Mouse (Mus musculus) midbrain, embryonic 14.5 days (tissue): ENCODE measurements around the gene Cacna1e. TPM values are rescaled to one million over a fixed set of nuclear protein-coding genes. Genes with fewer than 3 reads are reported as not detected.

Experiments
- ATAC-seq: fragments of 200-750 bp; cut with Nextera tagmentation; 2 replicates; pipeline ENCODE4 v1.8.0; 2017; ENCODE audit warnings: moderate number of reproducible peaks, moderate library complexity; ENCODE audit not compliant: low FRiP score, low TSS enrichment
- DNase-seq: peaks from one replicate; pipeline ENCODE4 v3.0.0-alpha.2; 2015
- H3K27ac ChIP-seq: fragments of 300-500 bp; sonication (generic); replicated peaks from 2 replicates; pipeline ENCODE4 v1.5.1; 2014; ENCODE audit warnings: mild to moderate bottlenecking, low read depth, low read length, moderate library complexity
- H3K27me3 ChIP-seq: fragments of 300-500 bp; sonication (generic); 2 replicates; pipeline ENCODE4 v1.6.1; 2014; ENCODE audit warnings: low read length, control low read depth, mixed read lengths; ENCODE audit not compliant: control insufficient read depth, insufficient read depth
- H3K36me3 ChIP-seq: fragments of 300-500 bp; sonication (generic); 2 replicates; pipeline ENCODE4 v1.6.1; 2014; ENCODE audit warnings: low read length, control low read depth; ENCODE audit not compliant: control insufficient read depth, insufficient read depth
- H3K4me1 ChIP-seq: fragments of 300-500 bp; sonication (generic); 2 replicates; pipeline ENCODE4 v1.6.1; 2014; ENCODE audit warnings: mild to moderate bottlenecking, antibody characterized with exemption, low read length, control low read depth; ENCODE audit not compliant: control insufficient read depth, insufficient read depth
- H3K4me2 ChIP-seq: fragments of 300-500 bp; sonication (generic); 2 replicates; pipeline ENCODE4 v1.6.1; 2014; ENCODE audit warnings: mild to moderate bottlenecking, low read length, moderate library complexity
- H3K4me3 ChIP-seq: fragments of 300-500 bp; sonication (generic); replicated peaks from 2 replicates; pipeline ENCODE4 v1.5.1; 2014; ENCODE audit warnings: low read depth, low read length
- H3K9ac ChIP-seq: fragments of 300-500 bp; sonication (generic); replicated peaks from 2 replicates; pipeline ENCODE4 v1.6.1; 2014; ENCODE audit warnings: mild to moderate bottlenecking, low read length, moderate library complexity
- H3K9me3 ChIP-seq: fragments of 300-500 bp; sonication (generic); 2 replicates; pipeline ENCODE4 v1.6.1; 2016; ENCODE audit warnings: low read length, control low read depth, mixed read lengths; ENCODE audit not compliant: control insufficient read depth
- WGBS: fragments of 180-500 bp; shearing (Covaris S2); extraction: QIAGEN DNeasy Blood & Tissue Kit; methylation state at CpG from one replicate; pipeline ENCODE4 v1.1.7; 2014; 5-methylcytosine and 5-hydroxymethylcytosine counted together
- polyA plus RNA-seq: library from polyadenylated mRNA; unstranded; fragments of >200 nt; fragmentation: Nextera tagmentation; extraction: Ambion mirVana; gene quantifications from 2 replicates; pipeline ENCODE4 v1.2.1, GENCODE M21; 2014

Gene Cacna1e
- polyA plus RNA-seq, 1 experiment from 2014 or later, result 16.8 TPM

DNA sequence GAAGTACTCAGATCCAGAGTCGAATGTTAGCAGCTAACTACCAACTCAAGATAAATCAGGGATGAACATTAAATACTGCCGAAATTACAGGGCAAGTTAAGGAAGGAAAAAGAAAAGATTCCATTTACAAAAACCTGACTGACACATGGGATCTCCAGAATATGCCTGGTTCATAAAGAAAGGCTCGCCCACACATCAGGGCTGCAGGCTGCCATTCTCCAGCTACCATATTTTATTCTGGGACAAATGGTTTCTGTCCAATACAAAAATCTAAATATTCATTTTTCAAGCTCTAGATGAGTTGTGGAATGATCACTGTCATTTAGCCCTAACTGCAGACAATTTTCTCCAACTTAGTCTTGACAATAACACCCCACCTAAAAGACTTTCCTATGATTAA is 301.8 kb downstream of the Cacna1e start:
- H3K9ac ChIP-seq, result no peak overlapping the region
- H3K4me3 ChIP-seq, result no peak overlapping the region
- H3K36me3 ChIP-seq, result no peaks in the 10 kb centered on the region
- no peak overlapping the region for H3K27ac ChIP-seq
- no peaks in the 10 kb centered on the region for H3K9me3 ChIP-seq
- WGBS, result 92% methylated on average over 3 of the region's 3 CpGs
- DNase-seq, result no peak
- no peak for ATAC-seq
- H3K4me2 ChIP-seq, result no peak overlapping the region
- no peaks in the 10 kb centered on the region for H3K4me1 ChIP-seq
- no peaks in the 10 kb centered on the region for H3K27me3 ChIP-seq

DNA sequence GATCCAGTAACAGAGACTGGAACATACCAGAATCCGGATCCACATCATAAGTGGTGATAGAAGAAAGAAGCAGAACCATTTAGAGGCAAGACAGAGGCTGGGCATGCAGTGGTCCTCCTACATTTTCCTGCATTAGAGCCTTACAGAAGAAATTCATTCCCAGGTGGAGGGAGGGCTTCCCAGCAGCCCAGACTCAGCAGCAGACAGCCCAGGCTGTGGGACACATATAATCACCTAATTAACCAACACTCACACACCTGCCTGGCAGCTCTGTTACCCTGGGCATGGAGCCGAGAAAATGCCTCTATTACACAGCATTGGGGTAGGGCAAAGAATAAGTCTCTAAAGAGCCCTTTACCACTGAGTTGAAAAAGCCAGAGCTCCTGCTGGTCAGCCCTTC is 304.4 kb downstream of the Cacna1e start:
- no peaks in the 10 kb centered on the region for H3K4me1 ChIP-seq
- H3K36me3 ChIP-seq, result no peaks in the 10 kb centered on the region
- no peaks in the 10 kb centered on the region for H3K27me3 ChIP-seq
- H3K4me2 ChIP-seq, result no peak overlapping the region
- ATAC-seq (no peak), DNase-seq (no peak)
- H3K27ac ChIP-seq, result no peak overlapping the region
- no peaks in the 10 kb centered on the region for H3K9me3 ChIP-seq
- H3K4me3 ChIP-seq, result no peak overlapping the region
- no peak overlapping the region for H3K9ac ChIP-seq
- WGBS, result 80% methylated on average over 2 of the region's 2 CpGs

DNA sequence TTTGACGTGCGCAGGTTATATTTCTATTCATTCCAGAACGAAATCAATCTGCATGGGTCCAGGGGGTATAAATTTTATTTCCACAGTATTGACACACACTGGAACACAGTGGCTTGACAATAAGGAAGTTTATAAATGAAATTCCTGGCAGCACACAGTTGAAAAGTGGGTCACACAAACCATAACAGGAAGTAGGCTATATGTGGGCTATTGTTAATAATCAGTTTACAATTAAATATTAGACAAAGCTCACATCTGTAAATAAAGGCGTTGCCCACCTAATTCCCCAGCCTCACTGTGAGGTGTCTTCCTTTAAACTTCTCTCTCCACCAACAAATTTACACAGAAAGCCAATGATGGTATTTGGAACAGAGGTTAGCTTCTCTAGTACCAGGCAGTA is 305.6 kb downstream of the Cacna1e start:
- no peak overlapping the region for H3K4me2 ChIP-seq
- WGBS, result 87% methylated on average over 4 of the region's 4 CpGs
- DNase-seq, result no peak
- no peak overlapping the region for H3K4me3 ChIP-seq
- H3K36me3 ChIP-seq, result no peaks in the 10 kb centered on the region
- no peak overlapping the region for H3K27ac ChIP-seq
- no peak overlapping the region for H3K9ac ChIP-seq
- no peaks in the 10 kb centered on the region for H3K9me3 ChIP-seq
- H3K4me1 ChIP-seq, result no peaks in the 10 kb centered on the region
- no peak for ATAC-seq
- H3K27me3 ChIP-seq, result no peaks in the 10 kb centered on the region

DNA sequence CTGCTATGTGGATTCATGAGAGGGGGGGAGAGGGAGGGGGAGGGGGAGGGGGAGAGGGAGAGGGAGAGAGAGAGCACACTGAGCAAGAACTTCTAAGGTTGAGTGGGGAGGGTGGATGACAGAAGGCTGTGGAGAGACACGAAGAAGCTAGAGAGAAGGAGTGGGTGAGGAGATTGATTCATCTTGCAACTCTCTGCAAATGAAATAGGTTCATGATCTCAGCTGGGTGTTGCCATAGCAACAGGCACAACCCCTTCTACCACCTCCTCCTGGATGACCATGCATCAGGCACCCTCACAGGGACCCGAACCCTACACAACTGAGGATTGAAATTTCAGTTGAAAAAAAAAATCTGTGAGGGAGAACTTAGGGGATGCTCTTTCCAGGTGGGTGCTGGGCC is 307.9 kb downstream of the Cacna1e start:
- no peak overlapping the region for H3K9ac ChIP-seq
- H3K4me3 ChIP-seq, result no peak overlapping the region
- H3K4me1 ChIP-seq, result no peaks in the 10 kb centered on the region
- peak; percentile 10 for DNase-seq
- no peak overlapping the region for H3K27ac ChIP-seq
- H3K27me3 ChIP-seq, result no peaks in the 10 kb centered on the region
- WGBS, result 58% methylated on average over 2 of the region's 2 CpGs
- no peaks in the 10 kb centered on the region for H3K36me3 ChIP-seq
- H3K4me2 ChIP-seq, result no peak overlapping the region
- no peaks in the 10 kb centered on the region for H3K9me3 ChIP-seq
- ATAC-seq, result no peak

DNA sequence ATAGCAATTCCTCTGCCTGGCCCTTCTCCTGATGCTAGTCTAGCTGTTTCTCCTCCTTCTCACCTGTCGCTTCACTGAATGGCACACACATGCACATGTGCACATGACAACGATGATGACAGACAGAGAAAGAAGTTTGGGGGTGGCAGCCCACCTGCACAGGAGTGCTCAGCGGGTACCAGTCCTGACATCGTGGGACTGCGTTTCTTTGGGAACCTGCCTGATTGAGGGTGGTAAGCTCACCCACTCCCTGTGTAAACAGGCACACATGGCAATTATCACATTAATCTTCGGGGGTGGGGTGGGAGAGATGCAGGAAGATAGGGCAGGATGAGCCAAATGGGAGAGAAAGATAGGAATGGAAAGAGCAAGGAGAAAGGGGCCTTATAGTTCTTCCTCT is 318.3 kb downstream of the Cacna1e start:
- no peak overlapping the region for H3K4me3 ChIP-seq
- ATAC-seq, result no peak
- WGBS, result 84% methylated on average over 6 of the region's 6 CpGs

DNA sequence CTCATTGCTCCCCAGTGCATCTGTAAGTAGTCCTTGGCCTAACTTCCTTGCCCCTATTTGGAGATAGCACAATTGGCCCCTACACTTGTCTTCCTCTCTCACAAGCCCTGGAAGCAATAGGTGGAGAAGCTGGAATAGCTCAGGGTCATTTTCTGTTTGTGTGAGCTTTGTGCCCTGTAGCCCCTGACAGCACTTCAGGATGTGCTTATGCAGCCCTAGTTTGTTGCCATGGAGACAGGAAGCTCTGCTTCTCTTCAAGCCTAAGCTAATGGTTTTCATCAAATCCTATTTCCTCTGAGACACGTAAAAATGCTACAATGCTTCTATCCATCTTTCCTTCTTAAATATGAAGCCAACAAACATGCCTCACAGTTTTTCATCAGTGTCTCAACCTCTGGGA is 328.5 kb downstream of the Cacna1e start:
- Histone ChIP-seq H3K9me3 (no peaks in the 10 kb centered on the region), H3K9ac (no peak overlapping the region), H3K27me3 (no peaks in the 10 kb centered on the region), H3K4me1 (peaks cover 12% of the 10 kb centered on the region), H3K36me3 (no peaks in the 10 kb centered on the region), H3K4me3 (no peak overlapping the region), H3K27ac (peak overlapping the region; percentile 70; the same call in 1 of the 2 replicates), H3K4me2 (no peak overlapping the region)
- WGBS, result 24% methylated on average over 1 of the region's 1 CpGs
- ATAC-seq (no peak), DNase-seq (peak; percentile 78)

More for the DNA sequence above, 318.3 kb downstream of the Cacna1e start:
- Histone ChIP-seq H3K27me3 (no peaks in the 10 kb centered on the region), H3K9me3 (no peaks in the 10 kb centered on the region), H3K9ac (no peak overlapping the region), H3K4me2 (no peak overlapping the region), H3K4me1 (no peaks in the 10 kb centered on the region), H3K27ac (no peak overlapping the region), H3K36me3 (no peaks in the 10 kb centered on the region)
- DNase-seq, result no peak

DNA sequence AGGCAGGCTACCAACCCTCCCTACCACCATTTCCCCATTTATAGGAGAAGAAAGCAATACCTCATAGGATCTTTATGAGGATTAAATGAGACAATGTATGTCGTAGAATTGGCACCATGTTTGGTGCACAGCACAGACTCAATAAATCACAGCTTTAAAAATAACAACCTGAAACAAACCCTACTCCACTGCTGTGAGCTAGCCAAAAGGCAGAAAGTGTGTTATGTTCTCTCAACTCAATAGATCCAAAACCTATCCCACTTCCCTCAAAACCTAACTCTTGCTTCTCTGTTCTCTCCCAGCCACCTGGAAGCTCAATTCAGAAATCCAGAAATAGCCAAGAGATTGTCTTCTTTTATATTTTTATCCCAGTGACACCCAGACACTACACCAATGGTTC is 331.2 kb downstream of the Cacna1e start:
- 88% methylated on average over 1 of the region's 1 CpGs for WGBS
- ATAC-seq, result no peak

DNA sequence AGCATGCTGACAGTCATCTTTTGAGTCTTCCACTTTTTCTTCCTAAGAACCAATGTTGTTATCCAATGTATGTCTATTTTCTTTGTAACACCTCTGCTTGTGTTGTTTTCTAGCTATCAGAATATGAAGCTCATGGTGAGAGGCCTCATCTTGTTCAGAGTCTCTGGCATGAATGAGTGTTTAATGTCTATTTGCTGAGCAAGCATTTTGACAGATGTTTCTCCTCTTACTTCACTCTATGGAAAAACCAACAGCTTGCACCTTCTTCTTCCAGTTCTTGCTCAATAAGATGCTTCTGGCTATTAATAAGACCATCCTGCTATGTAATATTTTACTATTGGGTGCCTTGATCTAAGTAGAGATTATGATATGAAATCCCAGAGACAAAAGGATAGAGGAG is 346.9 kb downstream of the Cacna1e start:
- H3K9me3 ChIP-seq, result no peaks in the 10 kb centered on the region
- no peak overlapping the region for H3K9ac ChIP-seq
- H3K4me2 ChIP-seq, result no peak overlapping the region
- peaks cover 8% of the 10 kb centered on the region; the same call in 1 of the 2 replicates for H3K4me1 ChIP-seq
- no peak overlapping the region for H3K4me3 ChIP-seq
- H3K36me3 ChIP-seq, result no peaks in the 10 kb centered on the region
- DNase-seq, result no peak
- H3K27ac ChIP-seq, result no peak overlapping the region
- ATAC-seq, result no peak
- H3K27me3 ChIP-seq, result no peaks in the 10 kb centered on the region

More for the DNA sequence above, 331.2 kb downstream of the Cacna1e start:
- Histone ChIP-seq H3K9me3 (no peaks in the 10 kb centered on the region), H3K4me2 (no peak overlapping the region), H3K36me3 (no peaks in the 10 kb centered on the region), H3K9ac (no peak overlapping the region), H3K4me3 (no peak overlapping the region), H3K27me3 (no peaks in the 10 kb centered on the region), H3K27ac (no peak overlapping the region), H3K4me1 (peaks cover 12% of the 10 kb centered on the region)
- DNase-seq, result no peak

DNA sequence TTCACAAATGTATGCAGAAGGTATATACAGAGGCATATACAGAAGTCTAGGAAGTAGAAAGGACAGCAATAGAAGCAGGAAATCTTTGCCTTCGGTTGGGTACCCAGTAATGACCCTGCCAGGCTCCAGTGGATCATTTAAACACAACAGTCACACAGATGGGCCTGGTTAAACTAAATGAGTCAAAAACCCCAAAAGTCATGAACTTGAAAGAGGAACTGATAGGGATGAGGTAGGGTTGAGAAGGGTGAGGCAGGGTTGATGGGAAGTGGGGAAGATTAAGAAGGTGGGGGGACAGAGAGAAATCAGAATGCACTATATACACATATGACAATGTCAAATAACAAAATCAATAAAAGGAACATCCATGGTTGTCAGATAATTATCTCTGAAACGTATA is 347.5 kb downstream of the Cacna1e start:
- Histone ChIP-seq H3K4me3 (no peak overlapping the region), H3K9me3 (no peaks in the 10 kb centered on the region), H3K27ac (no peak overlapping the region), H3K9ac (no peak overlapping the region), H3K36me3 (no peaks in the 10 kb centered on the region), H3K27me3 (no peaks in the 10 kb centered on the region), H3K4me1 (peaks cover 8% of the 10 kb centered on the region; the same call in 1 of the 2 replicates), H3K4me2 (no peak overlapping the region)
- DNase-seq (no peak), ATAC-seq (no peak)
- WGBS, result 67% methylated on average over 2 of the region's 2 CpGs
